Mouse (Mus musculus) 3134 (cell line): Measurements from ENCODE around the gene Tmem87b.
A peak's percentile ranks its signal among the peaks of the same experiment; 100 is the strongest.

ENCODE experiments used
- DNase-seq: peaks from one replicate; pipeline ENCODE4 v3.0.0-alpha.2; 2011; ENCODE audit warnings: low spot score; ENCODE audit not compliant: insufficient read length; ENCODE audit errors: extremely low read depth

Gene Tmem87b

DNA sequence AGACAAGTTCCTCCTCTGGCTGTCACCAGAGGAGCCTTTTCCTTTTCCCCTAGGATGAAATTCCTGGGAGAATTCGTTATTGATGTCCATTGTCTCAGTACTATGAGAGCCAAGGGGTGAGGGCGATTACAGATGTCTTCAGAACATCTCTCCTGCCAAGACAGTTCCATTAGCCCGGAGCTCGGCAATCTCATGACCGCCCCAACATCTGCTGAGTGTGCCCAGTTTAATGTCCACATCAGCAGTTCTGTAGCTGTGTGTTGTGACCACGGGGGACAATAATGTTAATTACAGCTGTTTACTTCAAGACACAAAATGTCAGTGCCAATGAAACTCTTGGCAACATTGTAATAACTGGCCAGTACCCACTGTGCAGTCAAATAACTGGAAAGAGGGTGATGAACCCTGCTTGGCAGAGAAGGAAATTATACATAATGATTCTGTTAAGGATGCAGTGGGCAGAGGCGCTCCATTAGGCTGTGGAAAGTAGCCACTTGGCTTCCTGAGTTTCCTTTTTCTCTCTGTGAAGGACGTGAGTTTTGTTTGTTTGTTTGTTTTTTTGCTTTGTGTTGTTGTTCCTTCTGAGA, 67.4 kb downstream of the Tmem87b start:
- DNase-seq: no peak

DNA sequence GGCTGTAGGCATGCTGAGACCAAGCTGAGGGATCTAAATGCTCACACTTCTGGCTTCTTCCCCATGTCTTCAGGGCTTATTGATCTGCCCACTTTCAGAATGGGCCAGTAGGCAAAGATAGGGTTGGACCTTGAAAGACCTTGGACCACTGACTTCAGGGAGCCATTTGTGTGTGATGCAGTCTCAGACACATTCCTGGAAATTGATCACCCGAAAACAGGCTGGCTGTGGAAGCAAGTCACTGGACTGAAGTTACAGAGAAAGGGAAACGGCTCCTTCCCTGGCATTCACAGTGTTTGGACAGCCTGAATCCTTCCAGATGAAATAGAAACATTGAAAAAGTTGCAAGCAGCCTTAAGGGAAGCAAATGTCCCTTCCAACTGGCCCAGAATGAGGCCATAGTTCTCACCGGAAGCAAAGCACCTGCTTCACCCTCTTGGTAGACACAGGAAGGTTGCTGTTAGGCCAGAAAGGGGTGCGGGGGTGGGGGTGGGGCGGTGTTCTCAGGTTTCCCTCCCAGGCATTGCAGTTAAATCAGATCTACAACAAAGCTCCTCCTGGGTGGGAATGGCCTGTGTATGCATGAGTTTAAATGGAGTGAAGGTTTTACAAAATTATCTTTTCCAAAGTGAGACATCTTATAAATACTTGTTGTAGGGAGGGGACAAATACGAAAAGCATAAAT, 70.1 kb downstream of the Tmem87b start:
- DNase-seq: no peak

DNA sequence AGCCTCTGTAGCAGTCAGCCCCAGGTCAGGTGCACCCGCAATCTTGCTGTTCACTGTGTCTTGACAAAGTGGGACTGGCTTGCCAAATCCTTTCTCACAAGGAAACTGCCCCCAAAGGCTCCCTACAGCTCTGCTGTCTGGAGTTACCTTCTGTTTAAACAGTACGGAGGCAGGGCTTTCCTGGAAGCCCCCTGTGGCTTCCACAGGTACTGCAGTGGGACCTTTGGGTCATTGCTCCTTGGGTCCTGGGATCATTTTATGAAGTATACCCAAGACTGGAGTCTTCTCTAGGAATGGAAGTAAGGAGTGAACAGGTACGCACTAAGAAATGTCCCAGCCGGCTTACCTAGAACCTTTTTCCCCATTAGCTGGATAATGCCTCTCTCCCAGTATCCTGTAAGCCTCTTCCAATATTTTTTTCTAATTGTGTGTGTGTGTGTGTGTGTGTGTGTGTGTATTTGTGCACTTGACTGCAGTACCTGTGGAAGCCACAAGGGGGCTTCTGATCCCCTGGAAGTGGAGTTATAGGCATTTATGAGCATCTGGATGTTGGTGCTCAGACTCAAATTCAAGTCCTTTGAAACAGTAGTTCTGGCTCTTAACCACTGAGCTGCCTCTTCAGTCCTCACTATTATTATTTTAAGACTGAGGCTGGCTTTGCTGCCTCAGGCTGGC, 72.9 kb downstream of the Tmem87b start:
- no peak for DNase-seq

DNA sequence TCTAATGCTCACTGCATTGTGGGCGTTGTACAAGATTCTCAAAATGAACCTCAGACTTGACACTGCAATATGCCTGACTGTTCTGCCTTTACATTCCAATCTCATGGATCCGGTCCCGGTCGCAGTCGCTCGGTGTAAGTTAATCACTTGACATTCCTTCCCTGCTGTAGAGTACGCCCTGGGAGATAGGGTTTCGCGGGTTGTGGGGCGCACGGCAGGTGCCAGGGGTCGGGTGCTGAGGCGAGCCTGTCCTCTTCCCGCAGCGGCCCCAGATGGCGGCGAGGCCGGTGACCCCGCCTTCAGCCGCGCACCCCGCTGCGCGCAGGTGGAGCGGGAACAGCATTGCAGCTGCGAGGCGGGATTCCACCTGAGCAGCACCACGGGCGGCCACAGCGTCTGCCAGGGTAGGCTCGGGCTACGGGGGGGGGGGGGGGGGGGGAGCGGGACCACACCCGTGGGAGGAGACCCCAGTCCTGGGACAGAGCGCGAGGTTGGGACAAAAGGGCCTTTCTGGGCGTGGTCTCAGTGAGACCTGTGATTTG, 74.3 kb downstream of the Tmem87b start:
- DNase-seq: no peak

DNA sequence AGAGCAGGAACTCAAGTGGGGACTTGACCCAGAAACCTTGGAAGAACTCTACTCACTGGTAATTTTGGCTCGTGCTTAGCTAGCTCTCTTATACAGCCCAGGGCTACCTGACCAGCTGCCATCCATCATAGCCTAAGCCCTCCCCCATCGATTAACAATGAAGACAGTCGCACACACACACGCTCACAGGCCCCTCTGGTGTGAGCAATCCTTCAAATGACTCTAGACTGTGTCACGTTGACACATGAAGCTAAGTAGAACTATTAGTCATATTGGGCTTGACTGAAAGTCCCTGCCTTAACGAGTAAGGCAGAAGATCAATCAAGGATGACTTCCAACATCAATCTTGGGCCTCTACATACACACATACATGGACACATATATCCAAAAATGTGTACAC, 84.9 kb downstream of the Tmem87b start:
- DNase-seq: no peak

DNA sequence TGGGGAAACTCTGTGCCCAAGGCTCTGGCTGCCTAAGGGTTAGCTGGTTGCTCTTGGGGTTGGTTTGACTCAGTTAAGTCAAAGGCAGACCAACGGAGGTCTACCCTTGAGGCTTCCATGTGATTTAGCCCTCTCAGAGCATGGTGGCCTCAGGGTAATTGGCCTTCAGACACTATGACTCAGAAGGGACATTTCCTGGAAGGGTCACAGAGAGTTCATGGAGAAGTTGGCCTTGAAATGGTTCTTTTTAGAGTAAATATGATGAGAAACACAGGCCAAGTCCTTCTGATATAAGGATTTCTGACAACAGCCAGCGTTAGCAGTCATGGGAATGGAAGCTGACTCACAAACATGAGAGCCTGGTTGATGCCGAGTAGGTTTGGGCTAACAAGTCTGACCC, 85.7 kb downstream of the Tmem87b start:
- DNase-seq: peak; percentile 11
